Mouse (Mus musculus) lung, postnatal 0 days (tissue): ENCODE results near the gene Ergic2.

Experiments
- CTCF ChIP-seq: IDR thresholded peaks from 2 replicates; pipeline ENCODE4 v1.5.1; 2016; ENCODE audit warnings: antibody characterized with exemption, mild to moderate bottlenecking
- EP300 ChIP-seq: IDR thresholded peaks from 2 replicates; pipeline ENCODE4 v1.6.1; 2016; ENCODE audit warnings: antibody characterized with exemption, mild to moderate bottlenecking, control low read depth

DNA sequence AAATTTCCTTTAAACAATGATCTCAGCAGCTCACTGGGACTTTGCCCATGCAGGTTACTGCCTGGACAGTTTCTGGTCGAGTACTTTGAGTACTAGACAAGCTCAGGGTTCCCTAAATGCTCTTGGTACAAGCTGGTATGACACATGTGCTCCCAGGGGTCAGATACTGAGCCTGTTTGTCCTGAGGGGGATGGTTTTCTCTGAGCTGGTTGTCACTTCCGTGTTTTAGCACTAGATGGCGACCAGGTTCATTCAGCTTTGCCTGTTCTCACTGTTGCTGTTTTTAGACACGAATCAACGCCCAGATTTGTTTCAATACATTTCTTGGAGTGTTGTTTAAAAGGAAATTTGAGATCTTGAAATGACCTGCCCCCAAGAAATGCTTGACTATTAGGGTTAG, 2.6 kb upstream of the Ergic2 start:
- TF ChIP-seq CTCF = peak; percentile 79
- TF ChIP-seq EP300 = no peak
